Mouse (Mus musculus) testis, postnatal 14 days (tissue): ENCODE results near the gene Cadps.
"Not testable (repeated sequence)": the region's sequence is repeated elsewhere in the genome, so short reads cannot be mapped to it uniquely, and the experiment has no call there.

Experiments
- DNase-seq: peaks from one replicate; pipeline ENCODE4 v3.0.0; 2021; ENCODE audit warnings: low spot score

The Cadps gene

GRCm38 (mm10) chr14:12581657-12582056 is 241.2 kb downstream of the Cadps start:
- no peak for DNase-seq

- DNase-seq, result no peak
Measured at GRCm38 (mm10) chr14:12580786-12581185, 242.1 kb downstream of the Cadps start.

GRCm38 (mm10) chr14:12578156-12578555 is 244.7 kb downstream of the Cadps start:
- DNase-seq, result no peak

GRCm38 (mm10) chr14:12577475-12578140 is 245.3 kb downstream of the Cadps start:
- DNase-seq, result no peak

- DNase-seq, result no peak
Measured at GRCm38 (mm10) chr14:12575105-12575504, 247.8 kb downstream of the Cadps start.

- no peak for DNase-seq
Measured at GRCm38 (mm10) chr14:12574336-12574735, 248.5 kb downstream of the Cadps start.

- not testable (repeated sequence) for DNase-seq
Measured at GRCm38 (mm10) chr14:12561730-12562129, 261.1 kb downstream of the Cadps start.

GRCm38 (mm10) chr14:12560233-12560577 is 262.7 kb downstream of the Cadps start:
- DNase-seq, result no peak

- no peak for DNase-seq
Measured at GRCm38 (mm10) chr14:12559574-12560232, 263.2 kb downstream of the Cadps start.

GRCm38 (mm10) chr14:12558920-12559573 is 263.8 kb downstream of the Cadps start:
- no peak for DNase-seq

- DNase-seq, result no peak
Measured at GRCm38 (mm10) chr14:12554486-12554885, 268.4 kb downstream of the Cadps start.

- DNase-seq, result no peak
Measured at GRCm38 (mm10) chr14:12551353-12551752, 271.5 kb downstream of the Cadps start.

GRCm38 (mm10) chr14:12550931-12551330 is 271.9 kb downstream of the Cadps start:
- DNase-seq, result no peak

GRCm38 (mm10) chr14:12549290-12549689 is 273.6 kb downstream of the Cadps start:
- DNase-seq, result no peak

- DNase-seq, result no peak
Measured at GRCm38 (mm10) chr14:12547496-12547895, 275.4 kb downstream of the Cadps start.

- DNase-seq, result no peak
Measured at GRCm38 (mm10) chr14:12541733-12542132, 281.1 kb downstream of the Cadps start.

GRCm38 (mm10) chr14:12539071-12539470 is 283.8 kb downstream of the Cadps start:
- DNase-seq, result no peak

- no peak for DNase-seq
Measured at GRCm38 (mm10) chr14:12531101-12531500, 291.8 kb downstream of the Cadps start.

GRCm38 (mm10) chr14:12530554-12530953 is 292.3 kb downstream of the Cadps start:
- DNase-seq, result no peak

- DNase-seq, result peak; percentile 24
Measured at GRCm38 (mm10) chr14:12529961-12530542, 292.8 kb downstream of the Cadps start.

- no peak for DNase-seq
Measured at GRCm38 (mm10) chr14:12527296-12527695, 295.6 kb downstream of the Cadps start.

- no peak for DNase-seq
Measured at GRCm38 (mm10) chr14:12507018-12507417, 315.9 kb downstream of the Cadps start.
